Mouse (Mus musculus): Measurements from ENCODE around the gene 1110008P14Rik.

Gene 1110008P14Rik

DNA sequence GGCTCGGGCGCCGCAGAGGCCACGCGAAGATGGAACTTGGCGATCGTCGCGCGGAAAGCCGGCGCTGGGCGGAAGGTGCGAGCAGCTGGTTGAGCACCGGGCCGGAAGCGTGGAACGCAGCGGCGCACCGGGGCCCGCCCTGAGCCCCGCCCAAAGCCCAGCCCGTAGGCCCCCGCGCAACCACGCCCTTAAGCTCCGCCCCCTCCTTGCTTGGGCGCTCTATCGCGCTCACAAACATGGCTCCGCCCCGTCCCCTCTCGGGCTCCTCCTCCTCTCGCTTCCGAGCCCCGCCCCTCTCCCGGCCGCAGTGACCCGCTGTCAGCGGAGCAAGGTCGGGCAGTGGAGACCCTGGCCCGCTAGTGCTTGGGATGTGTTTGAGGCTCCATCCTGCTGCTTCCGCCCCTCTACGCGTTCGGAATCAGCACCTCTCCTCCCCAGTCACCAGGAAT lies at the start of gene 1110008P14Rik:
1110008P14Rik (minus strand) TSS at position 164 of the 449 bp plus-strand sequence.
- DNase-seq (ENCODE audit: low read depth) = peak; percentile 92

- DNase-seq (ENCODE audit: low read depth) = no peak
Observed at GRCm38 (mm10) chr2:32430701-32431676, 49.3 kb upstream of the 1110008P14Rik start.

GRCm38 (mm10) chr2:32429215-32429891 lies 47.6 kb upstream of the 1110008P14Rik start:
- DNase-seq (ENCODE audit: low read depth) = no peak

DNA sequence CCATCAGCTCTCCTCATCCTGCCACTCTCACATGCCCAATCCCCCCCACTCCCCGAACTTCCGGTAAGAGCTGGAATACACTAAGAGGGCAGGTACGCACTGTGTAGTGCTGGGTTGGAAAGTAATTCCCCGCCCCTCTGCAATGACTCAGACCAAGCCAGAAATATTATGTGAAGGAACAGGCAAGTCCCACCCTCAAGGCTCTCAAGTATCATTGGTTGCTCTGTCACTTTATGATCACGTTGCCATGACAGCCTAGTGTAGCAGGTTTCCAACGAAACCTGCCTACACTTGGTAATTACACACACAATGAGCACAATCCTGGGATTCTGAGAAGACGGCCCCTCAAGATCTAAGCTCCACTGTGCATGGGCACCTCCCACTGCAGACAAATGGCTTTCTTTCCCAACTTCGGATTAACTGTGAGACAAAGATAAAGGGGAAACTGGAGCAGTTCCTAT lies 46.6 kb upstream of the 1110008P14Rik start:
- DNase-seq (ENCODE audit: low read depth) = peak; percentile 91

DNA sequence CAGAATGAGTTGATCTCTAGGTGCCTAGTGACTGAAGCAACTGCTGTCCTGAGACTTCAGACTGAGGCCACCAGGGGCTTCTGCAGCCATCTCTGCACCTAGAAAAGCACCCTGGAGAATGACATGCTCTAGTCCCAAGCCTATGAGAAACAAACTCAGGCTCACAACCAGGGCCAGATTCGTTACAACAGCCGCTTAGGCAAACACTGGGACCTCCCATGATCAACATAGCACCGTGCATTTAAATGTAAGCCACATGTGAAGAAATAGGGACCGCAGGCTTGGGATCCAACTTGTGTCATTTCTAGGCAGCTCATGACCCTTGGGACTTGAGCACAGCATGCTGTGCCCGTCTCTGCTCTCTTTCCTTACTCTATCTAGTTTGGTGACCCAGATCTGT lies 46.0 kb upstream of the 1110008P14Rik start:
- DNase-seq (ENCODE audit: low read depth) = no peak

- no peak for DNase-seq (ENCODE audit: low read depth)
Observed at GRCm38 (mm10) chr2:32426141-32426540, 44.4 kb upstream of the 1110008P14Rik start.

GRCm38 (mm10) chr2:32425568-32425967 lies 43.8 kb upstream of the 1110008P14Rik start:
- no peak for DNase-seq (ENCODE audit: low read depth)

DNA sequence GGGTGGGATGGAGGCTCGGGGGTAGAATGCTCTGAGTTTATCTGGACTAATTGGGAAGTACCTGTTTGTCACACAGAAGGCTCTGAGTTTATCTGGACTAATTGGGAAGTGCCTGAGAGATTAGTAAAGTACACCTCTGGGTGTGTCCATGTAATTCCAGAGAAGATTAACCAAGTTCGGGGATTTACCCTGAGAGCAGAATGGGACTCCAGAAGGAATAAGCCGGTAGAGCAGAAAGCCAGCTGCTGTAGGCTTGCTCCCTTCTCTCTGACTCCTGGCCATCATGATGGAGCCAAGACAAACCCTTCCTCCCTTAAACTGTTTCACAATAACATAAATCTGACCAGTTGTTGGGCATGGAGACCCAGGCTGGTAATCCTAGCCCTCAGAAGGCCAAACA lies 43.1 kb upstream of the 1110008P14Rik start:
- DNase-seq (ENCODE audit: low read depth) = no peak

DNA sequence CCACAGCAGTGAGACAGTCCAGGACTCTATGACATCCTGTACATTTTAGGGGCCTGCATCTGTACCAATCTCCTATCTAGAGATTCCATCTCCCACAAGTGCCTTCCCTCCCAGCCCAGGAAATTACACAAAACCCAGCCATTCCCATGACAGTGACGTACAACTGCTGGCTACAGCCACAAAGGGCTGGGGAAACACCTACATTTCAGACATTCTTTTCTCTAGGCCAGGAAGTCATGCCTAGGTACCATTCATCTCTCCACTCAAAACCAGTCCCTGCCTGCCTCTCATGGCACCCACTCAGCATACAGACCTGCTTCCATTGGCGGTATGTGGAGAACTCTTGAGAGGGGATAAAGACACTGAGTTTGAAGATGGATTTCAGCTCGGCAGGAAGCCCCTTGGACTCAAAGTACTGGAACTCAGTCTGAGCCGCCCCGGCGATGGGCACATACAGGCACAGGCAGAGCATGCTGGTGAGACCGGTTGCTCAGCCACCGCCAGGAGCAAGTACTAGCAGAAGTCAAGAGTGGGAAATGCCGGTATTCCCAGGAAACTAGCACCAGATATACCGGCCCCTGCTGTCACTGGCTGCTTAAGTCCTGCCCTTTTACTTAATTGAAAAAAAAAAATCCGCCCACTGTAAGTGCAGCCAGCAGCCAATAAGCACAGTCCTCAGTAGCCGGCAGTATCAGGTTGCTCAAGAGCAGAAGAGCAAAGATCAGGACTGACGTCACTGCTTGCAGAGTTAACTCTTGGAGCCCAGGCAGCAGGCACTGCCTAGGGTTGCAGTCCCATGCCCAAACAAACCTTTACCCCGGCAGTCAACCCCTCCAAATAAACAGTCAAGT lies 42.0 kb upstream of the 1110008P14Rik start:
- DNase-seq (ENCODE audit: low read depth) = peak; percentile 94

GRCm38 (mm10) chr2:32421851-32422251 lies 40.1 kb upstream of the 1110008P14Rik start:
- no peak for DNase-seq (ENCODE audit: low read depth)

GRCm38 (mm10) chr2:32420647-32421046 lies 38.9 kb upstream of the 1110008P14Rik start:
- DNase-seq (ENCODE audit: low read depth) = no peak

DNA sequence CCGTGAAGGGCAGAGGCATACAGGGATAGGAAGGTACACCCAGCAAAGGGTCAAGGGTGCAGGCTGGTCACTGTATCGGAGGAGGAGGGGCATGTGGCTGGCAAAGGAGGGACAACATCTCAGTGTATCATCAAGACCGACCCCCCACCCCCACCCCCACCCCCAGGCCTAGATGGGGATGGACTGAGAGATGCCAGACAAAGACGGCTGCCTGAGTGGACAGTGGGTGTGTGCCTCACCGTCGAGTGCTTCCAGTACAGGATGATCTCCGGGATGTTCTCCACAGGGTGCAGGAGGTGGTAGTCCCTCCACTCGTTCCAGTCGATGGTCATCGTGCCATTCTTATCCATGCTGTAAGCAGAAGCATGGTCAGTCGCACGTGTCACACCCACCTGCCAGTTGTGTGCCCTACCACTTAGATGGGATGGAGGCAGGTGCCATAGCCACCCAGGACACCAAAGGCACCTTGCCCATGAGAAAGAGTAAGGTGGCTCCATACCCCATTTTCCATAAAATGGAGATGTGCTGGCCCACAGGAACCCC lies 38.4 kb upstream of the 1110008P14Rik start:
- DNase-seq (ENCODE audit: low read depth) = no peak

DNA sequence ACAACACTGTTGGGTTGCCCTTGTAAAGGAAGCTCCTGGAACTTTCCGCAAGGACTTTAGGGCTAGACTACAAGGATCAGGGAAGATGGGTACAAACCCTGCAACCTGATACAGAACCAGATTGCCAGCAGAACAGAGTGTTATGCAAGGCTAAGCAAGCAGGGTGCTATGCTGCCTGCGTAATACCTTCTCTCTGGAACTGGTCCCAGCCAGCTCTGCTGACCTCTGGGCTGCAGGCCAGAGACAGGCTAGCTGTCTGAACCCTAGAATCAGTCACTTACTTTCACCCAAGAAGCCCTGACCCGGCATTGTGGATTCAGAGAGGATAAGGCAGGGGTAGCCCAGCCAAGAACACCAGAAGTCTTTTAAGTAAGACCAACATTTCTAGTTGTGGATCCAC lies 37.6 kb upstream of the 1110008P14Rik start:
- DNase-seq (ENCODE audit: low read depth) = peak; percentile 20

DNA sequence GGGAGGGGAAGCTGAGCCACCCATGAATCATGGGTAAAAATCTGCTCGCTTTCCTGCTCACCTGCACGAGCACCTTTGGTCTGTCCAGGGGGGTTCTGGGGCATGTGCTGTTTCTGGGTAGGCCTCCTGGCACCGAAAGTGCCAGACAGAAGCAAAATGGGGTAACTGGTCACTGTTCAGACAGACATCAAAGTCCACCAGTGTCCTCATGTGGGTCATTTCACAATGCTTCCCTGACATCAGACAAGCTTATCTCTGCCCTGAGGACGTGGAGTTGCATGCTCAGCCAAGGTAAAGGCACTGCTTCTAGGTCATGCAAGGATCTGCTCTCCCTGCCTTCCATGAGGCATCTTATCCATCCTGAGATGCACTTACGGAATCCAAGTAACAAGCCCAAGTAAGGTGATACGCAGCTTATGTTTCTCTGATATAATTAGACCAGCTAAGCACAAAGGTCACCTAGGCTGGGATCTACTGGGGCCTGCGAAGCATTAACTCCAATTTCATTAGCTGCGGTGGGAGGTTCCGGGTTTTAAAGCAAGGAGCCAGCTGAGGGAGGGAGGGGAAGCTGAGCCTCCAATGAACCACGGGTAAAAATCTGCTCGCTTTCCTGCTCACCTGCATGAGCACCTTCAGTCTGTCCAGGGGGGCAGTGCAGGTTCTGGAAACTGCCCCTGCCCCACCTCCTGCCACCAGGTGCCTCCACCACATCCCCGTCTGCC lies 36.9 kb upstream of the 1110008P14Rik start:
- no peak for DNase-seq (ENCODE audit: low read depth)

GRCm38 (mm10) chr2:32417486-32417885 lies 35.7 kb upstream of the 1110008P14Rik start:
- DNase-seq (ENCODE audit: low read depth) = no peak

DNA sequence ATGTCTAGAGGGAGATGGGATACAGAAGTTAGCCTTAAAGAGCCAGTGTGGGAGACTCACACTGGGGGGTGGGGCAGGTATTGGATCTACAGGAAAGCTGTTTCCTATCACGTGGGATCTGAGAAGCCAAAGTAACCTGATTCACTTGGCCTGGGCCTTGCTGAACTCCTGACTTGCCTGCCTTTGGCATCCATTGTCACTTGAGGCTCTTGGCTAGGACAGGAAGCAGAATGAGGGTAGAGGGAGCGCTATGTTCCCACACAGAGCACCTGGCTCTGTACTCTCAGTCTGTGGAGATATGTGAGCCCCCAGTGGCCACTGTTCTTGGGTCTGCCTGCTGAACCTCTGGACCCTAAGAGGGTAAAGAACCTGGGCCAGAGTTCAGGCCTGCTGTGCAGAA lies 34.8 kb upstream of the 1110008P14Rik start:
- no peak for DNase-seq (ENCODE audit: low read depth)

DNA sequence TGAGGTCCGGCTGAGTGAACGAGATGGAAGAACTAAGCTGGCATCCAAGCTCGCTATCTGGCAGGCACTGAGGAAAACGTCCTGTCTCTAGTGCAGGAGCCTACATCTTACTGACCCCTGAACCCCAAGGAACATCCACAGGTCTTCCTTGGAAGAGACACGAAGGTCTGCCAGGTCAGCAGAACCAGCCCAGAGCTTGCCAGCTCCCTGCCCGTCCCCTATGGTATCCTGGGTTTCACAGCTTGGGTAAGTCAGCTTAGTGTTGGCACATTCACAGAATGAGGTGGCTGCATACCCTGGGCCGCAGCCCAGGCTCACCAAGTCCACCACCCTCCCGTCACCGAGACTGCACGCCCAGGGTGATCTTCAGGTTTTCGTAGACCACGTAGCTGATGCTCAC lies 34.1 kb upstream of the 1110008P14Rik start:
- DNase-seq (ENCODE audit: low read depth) = no peak

GRCm38 (mm10) chr2:32413936-32414335 lies 32.2 kb upstream of the 1110008P14Rik start:
- DNase-seq (ENCODE audit: low read depth) = no peak

DNA sequence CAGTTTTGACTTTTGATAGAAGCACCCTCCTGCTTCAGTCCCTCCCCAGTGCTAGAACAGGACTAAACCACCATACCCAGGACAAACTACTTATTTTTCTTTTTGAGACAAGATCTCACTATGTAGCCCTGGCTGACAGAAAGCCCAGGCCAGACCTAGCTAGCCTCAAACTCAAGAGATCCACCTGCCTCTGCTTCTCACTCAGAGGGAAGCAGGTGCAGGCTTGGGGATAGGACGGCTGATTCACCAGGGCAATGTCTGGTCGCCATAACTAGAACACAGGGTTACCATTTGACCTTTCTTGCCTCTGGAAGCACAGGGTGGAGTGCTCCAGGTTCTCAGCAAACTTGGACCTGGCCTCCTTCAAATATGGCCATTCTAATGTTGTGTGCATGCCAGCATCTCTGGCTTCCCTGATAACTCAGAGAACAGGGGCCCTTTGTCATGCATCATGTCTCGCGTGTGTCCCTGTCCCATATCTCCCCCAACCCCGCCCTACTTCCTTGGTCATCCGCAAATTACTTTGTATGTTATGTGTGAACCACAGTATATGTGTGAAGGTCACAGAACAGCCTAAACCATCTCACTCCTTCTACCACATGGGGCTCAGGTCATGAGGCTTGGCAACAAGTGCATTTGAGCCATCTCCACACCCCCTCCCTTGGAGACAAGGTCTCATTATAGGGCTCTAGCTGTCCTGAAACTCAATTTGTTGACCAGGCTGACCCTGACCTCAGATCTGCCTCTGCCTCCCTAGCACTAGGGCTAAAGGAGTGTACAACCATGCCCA lies 31.2 kb upstream of the 1110008P14Rik start:
- DNase-seq (ENCODE audit: low read depth) = no peak

DNA sequence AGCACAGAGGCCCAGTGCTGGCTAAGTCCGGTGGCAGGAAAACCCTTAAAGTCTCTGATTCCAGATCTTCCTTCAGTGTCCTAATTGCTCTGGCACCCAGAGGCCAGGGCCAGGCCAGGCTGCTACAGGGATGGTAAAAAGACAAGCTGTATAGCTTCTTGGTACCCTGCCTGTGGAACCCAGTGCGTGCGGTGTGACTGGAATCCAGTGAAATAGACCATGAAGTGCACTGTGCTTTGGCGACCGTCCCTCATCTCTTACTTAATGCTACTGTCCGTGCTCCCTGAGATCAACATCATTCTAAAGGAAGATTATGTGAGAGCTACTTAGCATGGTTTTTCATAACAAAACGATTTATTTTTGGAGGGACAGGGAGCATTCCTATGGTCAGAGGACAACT lies 29.7 kb upstream of the 1110008P14Rik start:
- no peak for DNase-seq (ENCODE audit: low read depth)

All from 416B (cell line).